Mouse (Mus musculus) layer of hippocampus, postnatal 36 days (tissue): Measurements from ENCODE around the gene Lyzl4. TPM values are rescaled to one million over a fixed set of nuclear protein-coding genes. Genes with fewer than 3 reads are reported as not detected.
"Not testable (repeated sequence)": the region's sequence is repeated elsewhere in the genome, so short reads cannot be mapped to it uniquely, and the experiment has no call there.

Experiments
- DNase-seq, 2 experiments: peaks; one replicate each; pipeline ENCODE4 v3.0.0; 2022
- total RNA-seq, 2 experiments: library from RNA; stranded (reverse); gene quantifications; 2 replicates each; pipeline ENCODE4 v1.2.3; 2021

Gene Lyzl4
- total RNA-seq, 2 experiments from 2014 or later, result 0.37 to 1.6 TPM

DNA sequence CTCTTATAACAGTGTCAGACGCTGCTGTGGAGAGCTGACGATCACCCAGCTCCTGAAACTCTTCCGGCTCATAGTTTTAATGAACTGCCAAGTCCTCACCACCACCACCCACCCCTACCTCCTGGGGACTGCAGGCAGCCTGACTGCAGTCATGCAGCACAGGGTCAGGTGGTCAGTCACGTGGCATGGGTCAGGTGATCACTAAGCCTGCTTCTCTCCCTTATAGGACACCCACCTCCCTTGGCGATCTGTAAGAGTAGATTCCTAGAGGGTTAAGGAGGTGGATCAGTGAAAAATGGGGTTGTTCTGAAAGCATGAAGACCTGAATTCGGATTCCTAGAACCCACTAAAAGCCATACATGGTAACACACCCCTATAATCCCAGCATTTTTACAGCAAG lies 42.3 kb downstream of the Lyzl4 start:
- no peak for DNase-seq

DNA sequence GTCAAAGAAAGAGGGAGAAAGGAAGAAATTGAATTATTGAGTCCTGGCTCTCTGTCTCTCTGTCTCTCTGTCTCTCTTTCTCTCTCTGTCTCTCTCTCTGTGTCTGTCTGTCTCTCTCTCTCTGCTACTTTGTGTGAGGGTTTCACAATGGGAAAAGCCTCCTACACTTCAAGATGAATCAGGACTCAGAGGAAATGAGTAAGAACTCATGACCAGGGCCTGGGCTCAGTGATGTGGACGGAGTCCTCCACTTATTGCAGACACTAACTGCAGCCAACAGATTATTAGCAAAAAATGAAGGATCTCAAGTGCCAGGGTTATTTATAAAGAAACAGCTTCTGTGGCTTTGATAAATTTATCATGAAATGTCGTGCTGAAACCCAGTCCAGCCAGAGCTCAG lies 43.8 kb downstream of the Lyzl4 start:
- no peak for DNase-seq

DNA sequence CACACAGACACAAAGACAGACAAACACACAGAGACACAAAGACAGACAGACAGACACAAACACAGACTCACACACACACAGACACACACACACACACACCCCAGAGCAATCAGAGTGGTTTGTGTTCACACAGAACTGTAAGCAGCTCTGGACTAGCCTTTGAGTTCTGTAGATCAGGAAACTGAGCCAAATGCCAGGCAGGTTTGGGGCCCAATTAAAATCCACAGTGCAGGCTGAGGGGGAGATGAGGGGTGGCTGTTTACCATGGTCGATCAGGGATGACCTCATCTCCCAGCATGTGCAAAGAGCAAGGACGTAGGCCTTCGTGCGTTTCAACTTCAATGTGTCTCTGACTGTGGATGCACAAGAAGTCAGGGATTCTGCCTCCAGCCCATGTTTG lies 47.1 kb downstream of the Lyzl4 start:
- no peak for DNase-seq

DNA sequence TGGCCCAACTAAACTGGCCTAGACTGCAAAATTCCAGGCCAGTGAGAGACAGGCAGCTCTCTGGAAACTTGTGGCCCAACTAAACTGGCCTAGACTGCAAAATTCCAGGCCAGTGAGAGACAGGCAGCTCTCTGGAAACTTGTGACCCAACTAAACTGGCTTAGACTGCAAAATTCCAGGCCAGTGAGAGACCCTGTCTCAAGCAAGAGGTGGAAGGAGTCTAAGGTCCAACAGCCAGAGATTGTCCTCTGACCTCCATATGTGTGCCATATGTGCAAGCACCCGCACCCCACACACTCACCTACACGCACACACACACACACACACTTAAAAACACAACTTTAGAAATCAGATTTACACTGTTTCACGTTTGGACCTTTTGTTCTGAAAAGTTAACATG lies 48.1 kb downstream of the Lyzl4 start:
- not testable (repeated sequence) for DNase-seq

DNA sequence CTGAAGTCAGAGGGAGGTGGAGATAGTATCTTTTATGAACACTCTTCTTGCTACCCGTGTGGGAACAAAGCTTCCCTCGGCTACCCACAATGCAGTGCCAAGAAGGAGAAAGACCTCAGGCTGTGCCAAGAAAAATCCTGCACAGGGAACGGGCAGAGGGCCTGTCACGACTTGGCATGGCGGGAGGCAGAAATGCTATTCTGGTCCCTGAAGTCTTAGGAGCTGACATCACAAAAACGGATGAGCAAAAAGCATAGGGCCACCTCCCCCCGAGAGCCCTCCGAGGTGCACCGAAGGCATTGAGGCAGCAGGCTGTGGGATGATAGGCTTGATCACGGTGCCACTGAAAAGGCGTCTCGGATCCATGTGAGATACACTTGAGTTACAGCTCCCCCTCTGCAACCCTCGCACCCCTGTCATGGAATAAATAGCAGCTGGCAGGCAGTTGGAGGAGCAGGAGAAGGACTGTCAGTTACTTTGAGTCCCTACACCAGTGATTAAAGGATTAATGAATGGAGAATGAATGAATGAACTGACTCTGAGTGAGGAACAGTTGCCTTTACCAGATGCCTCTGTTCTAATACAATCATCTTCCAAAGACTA lies 48.8 kb downstream of the Lyzl4 start:
- peak in 1 of 2 experiments; percentile 23 for DNase-seq

DNA sequence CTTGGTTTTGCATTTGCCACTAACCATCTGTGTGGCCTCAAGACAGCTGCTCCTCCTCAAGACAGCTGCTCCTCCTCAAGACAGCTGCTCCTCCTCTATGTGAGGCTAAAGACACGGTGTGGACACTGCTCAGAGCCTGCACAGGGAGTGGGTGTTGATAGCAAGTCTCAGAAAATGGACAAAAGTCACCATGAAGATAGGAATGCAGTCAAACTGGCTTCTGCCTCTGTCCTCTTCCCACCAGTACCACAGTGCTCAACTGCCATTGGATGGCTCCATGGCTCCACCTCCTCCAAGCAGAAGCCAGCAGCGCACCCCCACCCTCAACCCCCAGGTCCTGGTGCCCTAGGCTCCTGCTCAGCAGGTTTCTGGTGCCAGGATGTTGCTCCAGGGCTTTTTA lies 52.4 kb downstream of the Lyzl4 start:
- DNase-seq, result no peak

DNA sequence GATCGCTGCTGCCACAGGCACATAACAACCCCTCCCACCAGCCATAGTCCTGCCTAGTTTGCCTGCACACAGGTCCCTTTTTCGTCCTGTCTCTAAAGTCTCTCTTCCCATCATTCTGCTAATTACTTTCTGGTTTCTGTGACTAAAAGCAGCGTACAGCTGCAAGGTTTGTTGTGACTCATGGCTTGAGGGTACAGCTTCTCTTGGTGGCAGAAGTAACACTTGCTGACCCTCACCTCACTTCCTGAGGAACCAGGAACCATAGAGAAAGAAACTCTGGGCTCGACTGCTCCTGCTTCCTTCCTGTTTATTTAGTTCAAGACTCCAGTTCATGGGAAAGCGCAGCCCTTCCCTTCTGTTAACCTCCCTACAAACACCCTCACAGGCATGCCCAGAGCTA lies 67.5 kb downstream of the Lyzl4 start:
- no peak for DNase-seq

DNA sequence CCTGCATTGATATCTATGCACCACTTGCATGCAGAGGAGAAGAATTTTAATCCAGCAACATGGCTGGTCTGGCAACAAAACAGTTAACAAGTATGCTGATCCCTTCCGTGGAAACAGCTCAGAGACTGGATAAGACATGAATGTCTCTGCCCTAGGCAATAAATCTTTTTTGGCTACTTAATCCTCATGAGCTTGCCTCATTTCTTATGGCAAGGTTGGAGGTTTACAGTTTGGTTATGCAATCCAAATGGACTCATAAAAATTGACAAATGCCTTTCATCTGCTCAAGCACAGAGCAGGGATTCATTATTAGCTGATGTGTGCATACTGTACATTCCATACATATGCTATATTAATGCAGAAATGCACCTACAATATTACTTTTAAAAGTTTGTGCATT lies 73.4 kb downstream of the Lyzl4 start:
- no peak for DNase-seq

DNA sequence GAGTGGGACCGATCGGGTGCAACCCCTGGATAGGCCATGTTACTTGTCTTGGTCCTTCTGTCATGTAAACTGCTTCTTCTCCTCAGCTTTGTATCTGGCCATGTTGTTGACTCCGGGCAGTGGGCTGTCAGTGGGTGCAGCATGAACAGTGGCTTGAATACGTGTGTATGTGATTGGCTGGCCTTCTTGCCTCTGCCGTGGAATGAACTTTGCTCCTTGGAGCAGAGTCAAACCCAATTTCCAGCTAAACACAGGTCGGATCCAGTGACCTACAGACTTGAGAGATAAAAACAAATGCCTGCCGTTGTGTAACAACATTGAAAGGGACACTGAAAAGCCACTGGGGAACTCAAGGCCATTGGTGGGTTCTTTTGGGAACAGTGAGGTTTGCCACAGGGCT lies 75.5 kb downstream of the Lyzl4 start:
- DNase-seq, result no peak

DNA sequence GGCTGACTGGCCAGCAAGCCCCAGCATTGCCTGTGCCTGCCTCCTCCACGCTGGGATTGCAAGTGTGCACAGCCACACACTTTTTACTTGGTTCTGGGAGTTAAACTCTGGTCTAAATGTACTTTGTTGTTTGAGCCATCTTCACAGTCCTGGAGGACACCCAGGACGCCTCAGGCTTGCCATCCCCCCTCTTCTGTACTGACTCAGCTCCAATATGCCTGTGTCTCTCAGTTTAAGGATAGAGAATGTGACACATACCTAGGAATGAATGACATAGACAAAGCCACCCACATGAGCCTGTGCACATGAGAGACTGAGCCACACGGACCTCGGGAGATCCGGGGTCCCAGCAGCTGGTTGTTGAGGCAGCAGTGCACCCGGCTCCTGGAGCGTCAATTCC lies 78.6 kb downstream of the Lyzl4 start:
- DNase-seq, result no peak

DNA sequence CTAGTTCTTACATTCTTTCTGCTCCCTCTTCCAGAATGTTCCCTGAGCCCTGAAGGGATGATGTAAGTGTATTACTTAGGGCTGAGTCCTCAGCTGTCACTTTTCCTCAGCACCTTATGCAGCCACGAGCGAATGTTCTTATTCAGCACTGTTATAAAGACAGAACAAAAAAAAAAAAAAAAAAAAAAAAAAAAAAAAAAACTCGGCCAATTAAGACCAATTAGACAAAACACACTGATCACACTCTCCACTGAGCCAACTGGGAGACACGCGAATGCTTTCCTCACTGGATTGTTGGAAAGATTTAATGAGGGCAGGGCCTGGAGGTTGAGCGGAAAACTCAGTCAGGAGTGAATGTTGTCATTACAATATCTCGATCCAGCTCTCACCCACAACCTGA lies 81.4 kb downstream of the Lyzl4 start:
- no peak for DNase-seq

DNA sequence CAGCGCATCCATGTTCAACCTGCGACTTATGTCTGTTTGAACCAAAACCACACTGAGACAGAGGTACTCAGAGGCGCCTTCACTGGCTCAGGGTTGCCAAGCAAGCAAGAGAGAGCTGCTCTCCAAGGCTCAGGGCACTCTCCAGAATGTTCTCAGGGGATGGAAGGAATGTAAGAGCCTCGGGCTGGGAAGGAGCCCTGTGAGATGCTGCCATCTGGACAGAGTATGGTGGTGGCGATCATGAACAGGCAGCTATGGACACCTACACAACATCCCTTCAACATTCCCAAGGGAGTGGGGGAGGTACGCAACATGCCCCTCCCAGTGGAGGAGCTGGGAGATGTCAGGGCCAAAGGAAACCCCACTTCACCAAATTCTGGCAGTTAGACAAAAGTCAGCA lies 83.7 kb downstream of the Lyzl4 start:
- no peak for DNase-seq

DNA sequence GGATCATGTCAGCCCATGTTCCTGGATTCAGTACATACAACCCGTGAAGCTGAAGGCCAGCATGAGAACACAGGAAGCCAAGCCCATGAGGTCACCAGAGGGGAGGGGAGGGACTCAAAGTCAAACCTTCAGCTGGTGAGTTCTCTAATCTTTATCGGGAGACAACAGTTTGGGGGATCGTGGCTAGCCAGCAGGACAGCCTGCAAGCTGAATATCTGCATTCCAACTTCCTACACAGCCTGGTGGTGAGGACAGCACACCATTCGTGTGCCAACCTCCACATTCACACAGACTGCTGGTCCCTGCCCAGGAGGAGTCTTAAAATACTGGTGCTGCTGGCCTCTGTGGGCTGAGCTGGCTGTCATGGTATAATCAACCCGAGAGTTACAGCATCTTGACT lies 85.0 kb downstream of the Lyzl4 start:
- DNase-seq, result no peak

DNA sequence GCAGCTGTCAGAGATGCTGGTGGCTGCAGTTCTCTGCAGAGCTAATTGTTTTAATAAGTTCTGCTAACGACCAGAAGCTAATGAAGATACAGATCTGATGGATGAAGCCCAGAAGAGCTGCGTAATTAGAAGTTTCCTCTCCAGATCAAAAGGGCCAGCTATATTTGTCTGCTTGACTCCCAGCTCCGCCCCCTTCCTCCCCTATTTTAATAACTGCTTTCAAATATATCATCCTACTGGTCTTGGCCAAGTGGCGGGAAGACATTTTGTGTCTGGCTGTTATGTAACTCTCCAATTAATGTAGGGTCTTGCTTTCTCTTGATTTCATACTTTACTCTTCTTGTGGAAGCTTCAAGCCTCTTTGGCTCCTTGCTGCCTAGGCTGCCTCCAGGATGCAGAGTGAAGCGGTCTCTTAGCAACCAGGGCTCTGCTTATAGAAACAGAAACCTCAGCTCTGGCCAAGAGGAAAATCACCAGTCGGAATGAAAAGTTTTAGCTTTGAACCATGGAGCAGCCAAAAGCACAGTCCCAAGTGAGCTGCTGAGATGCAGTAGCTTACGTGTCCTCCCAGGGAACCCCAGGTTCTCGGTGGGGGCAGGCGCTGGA lies 86.4 kb downstream of the Lyzl4 start:
- DNase-seq, result peak; percentile 51

DNA sequence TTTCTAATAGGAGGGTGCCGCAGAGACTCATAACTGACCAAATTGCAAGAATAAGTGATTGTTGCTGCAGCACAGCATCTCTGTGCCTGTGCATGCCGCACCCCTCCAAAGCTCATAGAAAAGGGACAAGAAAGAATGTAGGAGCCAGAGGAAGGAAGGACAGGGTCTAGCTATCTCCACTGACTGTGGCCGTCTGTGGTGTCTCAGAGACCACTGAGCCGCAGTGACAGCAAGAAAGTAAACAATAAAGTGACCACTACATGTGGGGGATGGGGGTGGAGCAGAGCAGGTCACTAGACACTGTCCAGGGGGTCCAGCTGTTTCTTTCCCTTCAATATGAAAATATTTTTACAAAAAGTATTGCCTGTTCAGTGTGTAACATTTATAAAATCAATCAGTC lies 88.3 kb downstream of the Lyzl4 start:
- DNase-seq, result no peak

DNA sequence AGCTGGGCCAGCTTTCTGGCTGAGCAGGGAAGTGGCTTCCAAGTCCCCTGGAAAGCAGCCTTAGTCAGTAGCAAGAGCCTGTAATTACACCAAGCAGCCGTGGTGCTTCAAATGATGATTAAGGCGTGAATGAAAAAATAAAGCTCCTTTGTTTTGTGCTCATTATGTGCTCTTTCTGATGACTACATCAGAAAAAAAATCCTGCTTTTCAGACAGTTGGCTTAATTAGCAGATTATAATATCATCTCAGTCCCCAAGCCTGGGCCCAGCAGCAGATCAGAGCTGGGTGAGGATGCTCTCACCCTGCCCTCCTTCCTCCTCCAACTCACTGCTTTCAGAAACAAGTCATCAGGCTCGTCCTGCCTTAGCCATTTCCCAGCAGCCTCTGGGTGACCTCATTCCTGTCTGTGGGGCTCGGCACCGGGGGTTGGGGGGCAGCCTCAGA lies 91.5 kb downstream of the Lyzl4 start:
- no peak for DNase-seq

DNA sequence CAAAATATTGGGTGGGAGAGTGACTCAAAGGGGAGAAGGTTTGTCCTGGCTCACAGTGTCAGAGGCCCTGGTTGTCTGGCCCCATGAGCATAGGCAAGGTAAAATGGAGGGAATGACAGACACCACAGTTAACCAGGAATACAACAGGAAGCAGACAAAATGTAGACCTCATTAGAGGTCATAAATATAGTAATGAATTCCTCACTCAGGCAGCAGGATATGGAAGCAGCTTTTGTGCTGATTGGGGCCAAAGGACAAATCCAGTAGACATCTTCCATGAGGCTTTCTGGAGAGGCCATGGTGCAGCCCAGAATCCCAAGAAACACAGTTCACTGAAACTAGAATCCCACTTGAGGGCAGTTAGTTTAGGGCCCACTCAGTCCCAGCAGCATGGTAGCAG lies 92.5 kb downstream of the Lyzl4 start:
- no peak for DNase-seq

DNA sequence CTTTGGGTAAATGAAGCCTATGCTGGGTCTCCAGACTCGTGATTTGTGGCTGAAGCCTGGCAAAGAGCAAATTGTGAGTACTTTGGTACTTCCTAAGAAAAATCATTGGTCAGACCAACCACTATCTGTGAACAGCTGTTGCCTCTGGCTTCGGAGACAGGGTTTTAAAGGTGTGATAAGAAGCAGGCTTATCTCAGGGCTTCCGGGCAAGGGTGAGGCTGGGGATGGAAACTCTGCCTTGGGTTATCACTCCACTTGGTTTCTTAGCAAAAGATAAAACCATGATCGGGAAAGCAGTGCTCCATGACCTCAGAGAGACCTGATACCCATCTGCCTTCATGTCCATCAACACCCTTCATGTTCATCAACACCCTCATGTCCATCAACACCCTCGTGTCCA lies 92.9 kb downstream of the Lyzl4 start:
- no peak for DNase-seq

DNA sequence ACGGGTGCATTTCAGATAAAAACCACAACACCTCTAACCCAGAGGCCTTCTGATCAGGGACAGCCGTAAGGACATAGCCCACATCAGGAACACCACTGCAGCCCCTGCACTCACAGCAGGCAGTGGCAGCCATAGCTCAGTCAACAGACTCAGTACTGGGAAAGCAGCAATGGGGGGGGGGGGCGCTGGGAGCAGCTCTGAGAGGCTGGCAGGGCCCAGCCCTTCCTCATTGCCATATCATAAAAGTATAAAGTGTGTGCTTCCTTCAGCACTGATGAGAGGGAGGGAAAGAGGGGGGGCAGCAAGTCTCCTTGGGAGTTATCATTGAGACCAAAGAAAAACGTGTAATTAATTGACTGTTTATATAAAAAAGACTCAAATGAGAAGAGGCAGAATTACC lies 94.5 kb downstream of the Lyzl4 start:
- no peak for DNase-seq

DNA sequence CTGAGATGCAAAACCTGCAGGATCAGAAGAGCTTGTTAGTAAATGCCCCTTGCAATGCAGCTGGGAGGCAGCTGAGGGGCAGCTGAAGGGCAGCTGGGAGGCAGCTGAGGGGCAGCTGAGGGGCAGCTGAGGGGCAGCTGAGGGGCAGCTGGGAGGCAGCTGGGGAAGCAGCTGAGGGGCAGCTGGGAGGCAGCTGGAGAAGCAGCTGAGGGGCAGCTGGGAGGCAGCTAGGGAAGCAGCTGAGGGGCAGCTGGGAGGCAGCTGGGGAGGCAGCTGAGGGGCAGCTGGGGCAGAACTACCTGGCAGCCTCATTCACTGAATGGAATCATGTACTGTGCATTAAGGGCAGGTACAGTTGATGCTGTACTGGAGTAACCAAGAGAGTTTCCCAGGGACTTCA lies 100.4 kb downstream of the Lyzl4 start:
- no peak for DNase-seq

DNA sequence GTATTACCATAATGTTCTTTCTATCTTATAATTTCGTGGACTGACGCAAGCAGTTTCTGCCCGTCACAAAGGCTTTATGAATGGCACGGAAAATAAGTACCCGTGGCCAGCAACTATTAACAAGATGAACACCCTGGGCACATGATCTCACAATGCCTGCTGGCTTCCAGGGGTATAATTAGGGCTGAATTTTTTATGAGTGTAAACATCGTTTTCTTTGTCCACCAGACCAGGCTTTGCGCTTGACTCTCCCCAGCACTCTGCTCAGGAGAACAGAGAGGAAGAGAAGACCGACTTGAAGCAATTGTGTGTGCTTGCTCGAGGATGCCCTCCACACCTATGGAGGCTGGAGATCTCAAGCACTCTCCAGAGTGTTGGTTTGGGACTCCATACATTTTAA lies 109.3 kb downstream of the Lyzl4 start:
- DNase-seq, result no peak

DNA sequence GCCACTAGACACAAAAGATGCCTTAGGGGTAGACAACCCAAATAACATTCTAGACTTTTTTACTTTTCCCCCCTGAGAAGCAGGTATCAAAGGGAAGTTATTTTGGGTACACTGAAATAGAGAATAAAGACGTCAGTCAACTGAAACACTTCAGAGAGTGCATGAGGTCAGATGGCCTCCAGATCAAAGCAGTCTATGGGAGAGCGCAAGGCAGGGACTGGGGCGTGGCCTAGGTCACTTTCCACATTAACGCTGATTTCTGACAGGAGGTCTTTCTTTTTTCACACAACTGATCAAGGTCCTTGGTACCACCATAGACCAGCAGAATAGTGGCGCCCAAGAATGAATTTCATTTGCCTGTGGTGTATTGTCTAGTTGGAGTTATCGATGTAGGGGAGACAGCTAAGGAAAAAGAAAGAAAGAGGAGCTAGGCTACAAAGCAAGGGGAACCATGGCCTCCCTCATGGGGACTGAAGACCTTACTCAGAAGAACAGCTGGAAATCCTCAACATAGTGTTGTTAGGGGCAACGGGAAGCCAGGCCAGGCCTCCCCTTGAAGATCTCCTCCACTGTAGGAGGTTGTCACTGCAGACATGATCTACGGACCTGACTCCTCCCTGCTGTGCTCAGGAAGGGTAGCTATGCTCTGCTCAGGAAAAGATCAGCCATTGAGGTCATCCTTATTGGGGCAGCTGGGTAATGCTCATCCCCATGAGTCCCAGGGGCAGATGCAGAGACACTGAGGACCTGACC lies 113.1 kb downstream of the Lyzl4 start:
- no peak for DNase-seq
